Mouse (Mus musculus) T-helper 2 cell (primary cell): ENCODE results near the gene Ahcyl2.

Experiments
- in situ Hi-C: fragments of 300-600 bp; cut with MboI, MseI; formaldehyde crosslinking; loops from one replicate; pipeline ENCODE4 v1.15.1; 2025; ENCODE audit warnings: high pct_unique_total_duplicates

Gene Ahcyl2

GRCm38 (mm10) chr6:29848808-29849207, 81.0 kb downstream of the Ahcyl2 start:
- in situ Hi-C loops, result no loop called here

- in situ Hi-C loops, result no loop called here
These were observed 82.3 kb downstream of the Ahcyl2 start for GRCm38 (mm10) chr6:29850096-29850495.

GRCm38 (mm10) chr6:29850747-29851146, 82.9 kb downstream of the Ahcyl2 start:
- in situ Hi-C loops, result no loop called here

GRCm38 (mm10) chr6:29851873-29852272, 84.1 kb downstream of the Ahcyl2 start:
- in situ Hi-C loops, result no loop called here

- in situ Hi-C loops, result no loop called here
These were observed 85.5 kb downstream of the Ahcyl2 start for GRCm38 (mm10) chr6:29853213-29853899.

GRCm38 (mm10) chr6:29853900-29854390, 86.1 kb downstream of the Ahcyl2 start:
- in situ Hi-C loops, result no loop called here

GRCm38 (mm10) chr6:29858619-29859018, 90.8 kb downstream of the Ahcyl2 start:
- in situ Hi-C loops, result no loop called here

- in situ Hi-C loops, result no loop called here
These were observed 91.5 kb downstream of the Ahcyl2 start for GRCm38 (mm10) chr6:29859344-29859743.

- in situ Hi-C loops, result no loop called here
These were observed 92.4 kb downstream of the Ahcyl2 start for GRCm38 (mm10) chr6:29860238-29860637.

GRCm38 (mm10) chr6:29864926-29865325, 97.1 kb downstream of the Ahcyl2 start:
- in situ Hi-C loops, result no loop called here

- in situ Hi-C loops, result no loop called here
These were observed 99.3 kb downstream of the Ahcyl2 start for GRCm38 (mm10) chr6:29866935-29867724.

- in situ Hi-C loops, result no loop called here
These were observed 100.6 kb downstream of the Ahcyl2 start for GRCm38 (mm10) chr6:29868341-29868895.

GRCm38 (mm10) chr6:29873654-29874053, 105.8 kb downstream of the Ahcyl2 start:
- in situ Hi-C loops, result no loop called here

- in situ Hi-C loops, result no loop called here
These were observed 107.8 kb downstream of the Ahcyl2 start for GRCm38 (mm10) chr6:29875576-29875975.

GRCm38 (mm10) chr6:29876782-29877181, 109.0 kb downstream of the Ahcyl2 start:
- in situ Hi-C loops, result no loop called here

GRCm38 (mm10) chr6:29879579-29879978, 111.8 kb downstream of the Ahcyl2 start:
- in situ Hi-C loops, result no loop called here

- in situ Hi-C loops, result no loop called here
These were observed 113.0 kb downstream of the Ahcyl2 start for GRCm38 (mm10) chr6:29880796-29881195.

GRCm38 (mm10) chr6:29881936-29882335, 114.1 kb downstream of the Ahcyl2 start:
- in situ Hi-C loops, result no loop called here

- in situ Hi-C loops, result no loop called here
These were observed 115.1 kb downstream of the Ahcyl2 start for GRCm38 (mm10) chr6:29882870-29883269.

- in situ Hi-C loops, result no loop called here
These were observed 123.3 kb downstream of the Ahcyl2 start for GRCm38 (mm10) chr6:29891151-29891550.

GRCm38 (mm10) chr6:29896976-29897375, 129.2 kb downstream of the Ahcyl2 start:
- in situ Hi-C loops, result no loop called here

- in situ Hi-C loops, result no loop called here
These were observed 133.6 kb downstream of the Ahcyl2 start for GRCm38 (mm10) chr6:29901450-29901849.

GRCm38 (mm10) chr6:29902256-29902655, 134.4 kb downstream of the Ahcyl2 start:
- in situ Hi-C loops, result no loop called here
